Mouse (Mus musculus): ENCODE measurements around the gene Rgs1.

- no peak for TF ChIP-seq CTCF (IDR thresholded peaks at IDR 0.05; ENCODE audit: borderline replicate concordance, control insufficient read depth, extremely low read depth, insufficient read depth, low read length, poor library complexity)
- TF ChIP-seq POLR2A (IDR thresholded peaks at IDR 0.05; ENCODE audit: control insufficient read depth, extremely low read depth, insufficient read depth, low read length, poor library complexity): no peak
These were observed 15.0 kb upstream of the Rgs1 start for GRCm38 (mm10) chr1:144264000-144264399.

All from thymus, adult 2 months (tissue).